ENCODE assay signal across 8 mouse cellular contexts in genomic region chrX:59133834-59134165, GRCm38 (mm10).
DNase-seq lines count a peak whose midpoint lies in the region; ATAC-seq and TF ChIP-seq lines count a peak whose summit lies in the region.

No protein-coding gene starts in this region.

- H3K27me3 ChIP-seq in forebrain, embryonic 13.5 days = no peaks in the 10 kb centered on the region
- peaks cover 21% of the 10 kb centered on the region for H3K27me3 ChIP-seq in limb, embryonic 12.5 days

- no peak overlapping the region for H3K27ac ChIP-seq in bone marrow macrophage, adult 2 months (ENCODE audit: insufficient read depth, low read depth, low read length)
- peak overlapping the region; percentile 53 for H3K27ac ChIP-seq in forebrain, embryonic 13.5 days
- no peak overlapping the region for H3K27ac ChIP-seq in limb, embryonic 12.5 days

- peak overlapping the region; percentile 63 for H3K4me2 ChIP-seq in forebrain, embryonic 13.5 days
- peak overlapping the region; percentile 64 for H3K4me2 ChIP-seq in limb, embryonic 12.5 days

- H3K4me1 ChIP-seq in bone marrow macrophage, adult 2 months (ENCODE audit: control insufficient read depth, insufficient read depth, low read length) = no peaks in the 10 kb centered on the region
- H3K4me1 ChIP-seq in forebrain, embryonic 13.5 days = no peaks in the 10 kb centered on the region
- H3K4me1 ChIP-seq in limb, embryonic 12.5 days (replicated peaks) = no peaks in the 10 kb centered on the region

- 19% methylated on average over 23 of the region's 24 CpGs for WGBS in forebrain, embryonic 13.5 days
- WGBS in limb, embryonic 12.5 days = 13% methylated on average over 24 of the region's 24 CpGs

- no peak for ATAC-seq in forebrain, embryonic 13.5 days
- ATAC-seq in limb, embryonic 12.5 days (ENCODE audit: insufficient number of reproducible peaks, insufficient read depth, low FRiP score, low TSS enrichment, low read depth) = 0 out of 2 replicates have a peak, but pooled peaks have one; percentile 4

- DNase-seq in layer of hippocampus, adult 8-10 months (ENCODE audit: low spot score in 2 of 2) = peak; percentile 5 to 8
- DNase-seq in layer of hippocampus, adult 18-20 months (ENCODE audit: low spot score in 2 of 2) = no peak
- DNase-seq in retina, postnatal 1 day = peak; percentile 55
- no peak for DNase-seq in cerebellum, adult 11 months
- DNase-seq in thymus, postnatal 25 days = no peak

- peak overlapping the region; percentile 57 for H3K4me3 ChIP-seq in bone marrow macrophage, adult 2 months (ENCODE audit: insufficient read depth, low read length)
- H3K4me3 ChIP-seq in forebrain, embryonic 13.5 days = peak overlapping the region; percentile 56
- peak overlapping the region; percentile 52 for H3K4me3 ChIP-seq in limb, embryonic 12.5 days (replicated peaks)

- H3K36me3 ChIP-seq in forebrain, embryonic 13.5 days (ENCODE audit: poor library complexity, severe bottlenecking) = no peaks in the 10 kb centered on the region
- no peaks in the 10 kb centered on the region for H3K36me3 ChIP-seq in limb, embryonic 12.5 days

- TF ChIP-seq POLR2A in bone marrow macrophage, adult 2 months (IDR thresholded peaks at IDR 0.05; ENCODE audit: borderline replicate concordance, low read depth, low read length) = no peak

- H3K9ac ChIP-seq in forebrain, embryonic 13.5 days = peak overlapping the region; percentile 69
- H3K9ac ChIP-seq in limb, embryonic 12.5 days (replicated peaks) = peak overlapping the region; percentile 60

- H3K9me3 ChIP-seq in forebrain, embryonic 13.5 days (replicated peaks) = no peaks in the 10 kb centered on the region
- no peaks in the 10 kb centered on the region for H3K9me3 ChIP-seq in limb, embryonic 12.5 days

- no peak for TF ChIP-seq CTCF in bone marrow macrophage, adult 2 months (IDR thresholded peaks at IDR 0.05; ENCODE audit: low read depth, low read length)

Comparison
In these comparisons a context has a peak if more than half of its experiments do, and no peak if none do; other contexts are left out.
1. DNase-seq: peak in layer of hippocampus, adult 8-10 months (2 of 2) and retina, postnatal 1 day (single experiment); none in layer of hippocampus, adult 18-20 months (0 of 2), cerebellum, adult 11 months (single experiment) and thymus, postnatal 25 days (single experiment).
2. Peak in every context shown above with its lines, with median percentiles within 50 percentile points of each other: H3K4me3 ChIP-seq.